Mouse (Mus musculus) E14TG2a.4 (cell line): Measurements from ENCODE around the gene Tex12.

Source experiments
- CTCF ChIP-seq: conservative IDR thresholded peaks from 2 replicates; pipeline ENCODE4 v1.5.1; 2014; ENCODE audit warnings: low read length
- POU5F1 ChIP-seq: IDR thresholded peaks from 2 replicates; pipeline ENCODE4 v1.6.1; 2014; ENCODE audit warnings: low read length, borderline replicate concordance

GRCm38 (mm10) chr9:50567881-50568280 lies 6.8 kb upstream of the Tex12 start:
- TF ChIP-seq POU5F1 (no peak), CTCF (no peak)
